Mouse (Mus musculus) ES-E14 (cell line): Measurements from ENCODE around the gene Hbq1b. TPM values are rescaled to one million over a fixed set of nuclear protein-coding genes. Genes with fewer than 3 reads are reported as not detected.

Experiments used
- DNase-seq: peaks from one replicate; pipeline ENCODE4 v3.0.0-alpha.2; 2013; ENCODE audit warnings: low read depth, low spot score
- H3K27ac ChIP-seq: 2 replicates; pipeline ENCODE4 v1.5.1; 2012; ENCODE audit warnings: low read depth, mild to moderate bottlenecking, low read length, moderate library complexity, mixed read lengths; ENCODE audit not compliant: poor library complexity, insufficient read depth, severe bottlenecking
- H3K36me3 ChIP-seq: 2 replicates; pipeline ENCODE4 v1.6.1; 2012; ENCODE audit warnings: mild to moderate bottlenecking, low read length, moderate library complexity, mixed read lengths; ENCODE audit not compliant: control insufficient read depth, poor library complexity, insufficient read depth, severe bottlenecking
- H3K4me1 ChIP-seq, 2 experiments: fragments of 150-350 bp in 1 of 2; sonication (generic) in 1 of 2; 2 replicates each; pipeline ENCODE4 v1.6.1; 2012; ENCODE audit warnings: low read length in 2 of 2, mild to moderate bottlenecking in 1 of 2, mixed read lengths in 1 of 2; ENCODE audit not compliant: control insufficient read depth in 2 of 2, insufficient read depth in 2 of 2, poor library complexity in 1 of 2
- H3K4me3 ChIP-seq, 2 experiments: fragments of 150-350 bp in 1 of 2; sonication (generic) in 1 of 2; 2 replicates each; pipeline ENCODE4 v1.5.1; 2012; ENCODE audit warnings: low read length in 2 of 2, low read depth in 1 of 2, mild to moderate bottlenecking in 1 of 2, mixed read lengths in 1 of 2; ENCODE audit not compliant: insufficient read depth in 1 of 2, poor library complexity in 1 of 2, severe bottlenecking in 1 of 2
- H3K9ac ChIP-seq: 2 replicates; pipeline ENCODE4 v1.6.1; 2012; ENCODE audit warnings: low read depth, mild to moderate bottlenecking, low read length, mixed read lengths; ENCODE audit not compliant: poor library complexity, insufficient read depth, severe bottlenecking
- H3K9me3 ChIP-seq: fragments of 150-350 bp; sonication (generic); 2 replicates; pipeline ENCODE4 v1.6.1; 2012; ENCODE audit warnings: low read depth, mild to moderate bottlenecking, low read length; ENCODE audit not compliant: control insufficient read depth, insufficient read depth
- CHD2 ChIP-seq: IDR thresholded peaks from 2 replicates; pipeline ENCODE4 v1.6.1; 2014; ENCODE audit warnings: mild to moderate bottlenecking, low read depth, low read length, inconsistent platforms
- HCFC1 ChIP-seq: IDR thresholded peaks from 2 replicates; pipeline ENCODE4 v1.6.1; 2012; ENCODE audit warnings: low read length, inconsistent platforms, borderline replicate concordance; ENCODE audit not compliant: insufficient read depth
- MAFK ChIP-seq: IDR thresholded peaks from 2 replicates; pipeline ENCODE4 v1.6.1; 2014; ENCODE audit warnings: mild to moderate bottlenecking, low read depth, low read length, inconsistent platforms; ENCODE audit not compliant: insufficient read depth
- ZC3H11A ChIP-seq: IDR thresholded peaks from 2 replicates; pipeline ENCODE4 v1.6.1; 2012; ENCODE audit warnings: low read depth, mild to moderate bottlenecking, inconsistent platforms, low read length, borderline replicate concordance
- ZNF384 ChIP-seq: IDR thresholded peaks from 2 replicates; pipeline ENCODE4 v1.6.1; 2012; ENCODE audit warnings: low read depth, low read length, inconsistent platforms
- in situ Hi-C, 2 experiments: fragments of 600-800 bp; cut with MboI; formaldehyde crosslinking; loops; one replicate each; pipeline ENCODE4 v1.15.1; 2025; ENCODE audit warnings: low sequenced_read_pairs in 2 of 2, inconsistent platforms in 1 of 2; ENCODE audit not compliant: unreplicated experiment in 2 of 2
- total RNA-seq: library from RNA; depleted of rRNA; stranded (reverse); fragments of 300-350 nt; gene quantifications from 2 replicates; pipeline ENCODE4 v1.2.3, GENCODE M21; 2012

The Hbq1b gene
- total RNA-seq, 1 experiment = 0.80 TPM

GRCm38 (mm10) chr11:32309928-32310327, 23.2 kb downstream of the Hbq1b start:
- Histone ChIP-seq H3K4me1 (no peaks in the 10 kb centered on the region), H3K9me3 (no peaks in the 10 kb centered on the region), H3K36me3 (no peaks in the 10 kb centered on the region), H3K9ac (no peak overlapping the region), H3K27ac (no peak overlapping the region), H3K4me3 (no peak overlapping the region)
- TF ChIP-seq CHD2 = no peak
- no peak for TF ChIP-seq MAFK
- TF ChIP-seq HCFC1 = no peak
- no peak for TF ChIP-seq ZNF384
- TF ChIP-seq ZC3H11A = no peak
- DNase-seq = no peak
- in situ Hi-C loops = no loop called here

- no peak overlapping the region for H3K27ac ChIP-seq
- TF ChIP-seq MAFK (no peak), HCFC1 (no peak), ZC3H11A (no peak), ZNF384 (no peak), CHD2 (no peak)
- no peak overlapping the region for H3K9ac ChIP-seq
- no peaks in the 10 kb centered on the region for H3K9me3 ChIP-seq
- no peak overlapping the region for H3K4me3 ChIP-seq
- peaks cover 0 to 2% of the 10 kb centered on the region in 2 experiments; a peak in 1 of 4 replicates for H3K4me1 ChIP-seq
- no peak for DNase-seq
- in situ Hi-C loops = no loop called here
- no peaks in the 10 kb centered on the region for H3K36me3 ChIP-seq
Observed at GRCm38 (mm10) chr11:32316009-32316408, 29.2 kb downstream of the Hbq1b start.

GRCm38 (mm10) chr11:32320507-32321195, 33.9 kb downstream of the Hbq1b start:
- no peak overlapping the region for H3K27ac ChIP-seq
- H3K4me3 ChIP-seq = no peak overlapping the region
- no peak overlapping the region for H3K9ac ChIP-seq
- in situ Hi-C loops = no loop called here
- H3K9me3 ChIP-seq = no peaks in the 10 kb centered on the region
- TF ChIP-seq ZC3H11A (no peak), HCFC1 (no peak), ZNF384 (no peak), CHD2 (no peak), MAFK (no peak)
- DNase-seq = no peak
- H3K36me3 ChIP-seq = no peaks in the 10 kb centered on the region
- H3K4me1 ChIP-seq = peaks cover 0 to 2% of the 10 kb centered on the region in 2 experiments; a peak in 1 of 4 replicates

GRCm38 (mm10) chr11:32321196-32321565, 34.4 kb downstream of the Hbq1b start:
- no peak overlapping the region for H3K4me3 ChIP-seq
- H3K9ac ChIP-seq = no peak overlapping the region
- TF ChIP-seq ZNF384 (no peak), HCFC1 (no peak), ZC3H11A (peak; percentile 32; the same call in 1 of the 2 replicates)
- H3K27ac ChIP-seq = no peak overlapping the region
- H3K4me1 ChIP-seq = peaks cover 0 to 2% of the 10 kb centered on the region in 2 experiments; a peak in 1 of 4 replicates
- no peaks in the 10 kb centered on the region for H3K9me3 ChIP-seq
- in situ Hi-C loops = no loop called here
- DNase-seq = peak; percentile 75
- H3K36me3 ChIP-seq = no peaks in the 10 kb centered on the region
